Mouse (Mus musculus): ENCODE measurements at regions not wholly inside any gene's neighbourhood (a gene's known extent, or its start where the extent isn't known, plus 50 kb on each side); places are given as distances from the start of the nearest gene placed in this dataset.

GRCm38 (mm10) chr13:107904851-107905250 lies 139.4 kb upstream of the Smim15 start:
- DNase-seq (ENCODE audit: low read depth, low spot score), result no peak

GRCm38 (mm10) chr13:107904051-107904740 lies 140.1 kb upstream of the Smim15 start:
- DNase-seq (ENCODE audit: low read depth, low spot score), result no peak

GRCm38 (mm10) chr13:107903150-107903959 lies 140.9 kb upstream of the Smim15 start:
- no peak for DNase-seq (ENCODE audit: low read depth, low spot score)

GRCm38 (mm10) chr13:107902800-107903149 lies 141.5 kb upstream of the Smim15 start:
- DNase-seq (ENCODE audit: low read depth, low spot score), result no peak

GRCm38 (mm10) chr13:107899600-107900229 lies 144.5 kb upstream of the Smim15 start:
- no peak for DNase-seq (ENCODE audit: low read depth, low spot score)

- no peak for DNase-seq (ENCODE audit: low read depth, low spot score)
Observed at GRCm38 (mm10) chr13:107897646-107898045, 146.6 kb upstream of the Smim15 start.

- DNase-seq (ENCODE audit: low read depth, low spot score), result no peak
Observed at GRCm38 (mm10) chr13:107897184-107897583, 147.1 kb upstream of the Smim15 start.

GRCm38 (mm10) chr13:107893581-107894183 lies 150.6 kb upstream of the Smim15 start:
- no peak for DNase-seq (ENCODE audit: low read depth, low spot score)

- DNase-seq (ENCODE audit: low read depth, low spot score), result no peak
Observed at GRCm38 (mm10) chr13:107893081-107893480, 151.2 kb upstream of the Smim15 start.

GRCm38 (mm10) chr13:107891946-107892345 lies 152.3 kb upstream of the Smim15 start:
- DNase-seq (ENCODE audit: low read depth, low spot score), result no peak

- no peak for DNase-seq (ENCODE audit: low read depth, low spot score)
Observed at GRCm38 (mm10) chr13:107890866-107891821, 153.1 kb upstream of the Smim15 start.

- peak; percentile 98 for DNase-seq (ENCODE audit: low read depth, low spot score)
Observed at GRCm38 (mm10) chr13:107889985-107890865, 154.0 kb upstream of the Smim15 start.

GRCm38 (mm10) chr13:107889588-107889984 lies 154.7 kb upstream of the Smim15 start:
- DNase-seq (ENCODE audit: low read depth, low spot score), result no peak

- DNase-seq (ENCODE audit: low read depth, low spot score), result no peak
Observed at GRCm38 (mm10) chr13:107888571-107889451, 155.4 kb upstream of the Smim15 start.

GRCm38 (mm10) chr13:107888231-107888555 lies 156.1 kb upstream of the Smim15 start:
- DNase-seq (ENCODE audit: low read depth, low spot score), result no peak

GRCm38 (mm10) chr13:107887366-107888230 lies 156.6 kb upstream of the Smim15 start:
- DNase-seq (ENCODE audit: low read depth, low spot score), result no peak

GRCm38 (mm10) chr13:107884836-107885235 lies 159.4 kb upstream of the Smim15 start:
- no peak for DNase-seq (ENCODE audit: low read depth, low spot score)

GRCm38 (mm10) chr13:107882337-107882736 lies 161.9 kb upstream of the Smim15 start:
- no peak for DNase-seq (ENCODE audit: low read depth, low spot score)
